Mouse (Mus musculus) spleen, adult 2 months (tissue): Measurements from ENCODE around the gene Srd5a1.

ENCODE experiments used
- CTCF ChIP-seq: fragments of 200-500 bp; IDR thresholded peaks from 2 replicates; pipeline ENCODE4 v1.5.1; 2011; ENCODE audit warnings: mild to moderate bottlenecking, inconsistent platforms; ENCODE audit not compliant: insufficient read depth, insufficient read length, insufficient replicate concordance; ENCODE audit errors: extremely low read depth
- POLR2A ChIP-seq: fragments of 200-500 bp; IDR thresholded peaks from 2 replicates; pipeline ENCODE4 v1.6.1; 2011; ENCODE audit warnings: low read depth, low read length, inconsistent platforms

- TF ChIP-seq CTCF = no peak
- TF ChIP-seq POLR2A = no peak
Measured at GRCm38 (mm10) chr13:69630576-69630975, 19.3 kb upstream of the Srd5a1 start.
